Mouse (Mus musculus): Measurements from ENCODE around the gene Gm37240. TPM values are rescaled to one million over a fixed set of nuclear protein-coding genes. Genes with fewer than 3 reads are reported as not detected.
A peak's percentile ranks its signal among the peaks of the same experiment; 100 is the strongest.

Gm37240 gene
- polyA plus RNA-seq, 1 experiment from 2014 or later, result 13.4 TPM

DNA sequence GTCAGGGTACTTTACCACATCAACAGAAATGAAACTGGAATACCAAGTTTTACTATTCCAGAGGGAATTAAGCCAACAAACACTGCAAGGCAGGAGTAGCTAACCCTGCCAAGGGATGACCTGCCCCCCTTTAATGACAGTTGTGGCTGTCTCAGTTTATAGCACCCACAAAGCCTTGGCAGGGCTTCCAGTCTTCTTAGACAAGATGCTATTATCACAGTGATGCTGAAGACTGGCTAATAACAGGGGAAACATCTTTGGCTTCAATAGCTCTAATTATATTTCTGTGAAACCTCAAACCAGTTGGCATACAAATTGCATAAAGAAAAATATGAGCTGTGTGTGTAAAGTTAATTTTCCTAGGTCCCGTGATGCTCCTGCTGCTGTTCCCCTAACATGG, 41.0 kb downstream of the Gm37240 start:
- no peak overlapping the region for H3K4me3 ChIP-seq (ENCODE audit: low read depth, low read length)
- no peaks in the 10 kb centered on the region for H3K27me3 ChIP-seq (replicated peaks; ENCODE audit: control insufficient read depth, insufficient read depth, low read length)
- H3K4me1 ChIP-seq (ENCODE audit: control insufficient read depth, insufficient read depth, low read length), result peaks cover 8% of the 10 kb centered on the region
- DNase-seq (ENCODE audit: low spot score) (peak; percentile 84), ATAC-seq (ENCODE audit: low read depth) (peak; percentile 32; the same call in 1 of the 2 replicates)
- H3K27ac ChIP-seq (replicated peaks; ENCODE audit: low read depth, low read length), result no peak overlapping the region
- H3K4me2 ChIP-seq (ENCODE audit: low read depth, low read length), result no peak overlapping the region
- 73% methylated on average over 1 of the region's 1 CpGs for WGBS
- H3K36me3 ChIP-seq (ENCODE audit: control insufficient read depth, insufficient read depth, low read length), result no peaks in the 10 kb centered on the region
- H3K9ac ChIP-seq (ENCODE audit: low read depth, low read length), result no peak overlapping the region
- H3K9me3 ChIP-seq (ENCODE audit: control insufficient read depth, low read length), result no peaks in the 10 kb centered on the region

DNA sequence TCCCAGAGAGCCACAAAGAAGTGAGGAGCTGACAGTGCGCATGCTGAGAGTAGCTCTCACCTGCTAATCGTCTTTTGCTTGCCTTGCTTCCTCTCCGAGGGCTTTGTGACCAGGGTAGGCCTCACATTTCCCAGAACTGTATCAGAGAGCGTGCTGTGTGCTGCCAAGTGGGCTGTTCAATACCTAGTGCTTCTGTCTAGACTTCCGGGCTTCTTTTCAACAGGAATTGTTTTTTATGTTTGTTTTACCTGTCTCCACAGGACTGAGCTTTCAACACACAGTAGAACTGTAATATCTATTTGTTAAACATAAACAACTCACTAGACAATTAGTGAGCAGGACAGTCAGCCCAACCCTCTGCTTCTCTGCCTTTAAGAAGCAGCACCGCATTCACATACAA, 42.0 kb downstream of the Gm37240 start:
- WGBS, result 82% methylated on average over 6 of the region's 6 CpGs
- Histone ChIP-seq H3K9ac (ENCODE audit: low read depth, low read length) (no peak overlapping the region), H3K4me3 (ENCODE audit: low read depth, low read length) (no peak overlapping the region), H3K36me3 (ENCODE audit: control insufficient read depth, insufficient read depth, low read length) (no peaks in the 10 kb centered on the region), H3K27me3 (replicated peaks; ENCODE audit: control insufficient read depth, insufficient read depth, low read length) (no peaks in the 10 kb centered on the region), H3K4me2 (ENCODE audit: low read depth, low read length) (no peak overlapping the region), H3K4me1 (ENCODE audit: control insufficient read depth, insufficient read depth, low read length) (peaks cover 8% of the 10 kb centered on the region), H3K9me3 (ENCODE audit: control insufficient read depth, low read length) (no peaks in the 10 kb centered on the region), H3K27ac (replicated peaks; ENCODE audit: low read depth, low read length) (no peak overlapping the region)
- no peak for DNase-seq (ENCODE audit: low spot score)
- ATAC-seq (ENCODE audit: low read depth), result no peak

DNA sequence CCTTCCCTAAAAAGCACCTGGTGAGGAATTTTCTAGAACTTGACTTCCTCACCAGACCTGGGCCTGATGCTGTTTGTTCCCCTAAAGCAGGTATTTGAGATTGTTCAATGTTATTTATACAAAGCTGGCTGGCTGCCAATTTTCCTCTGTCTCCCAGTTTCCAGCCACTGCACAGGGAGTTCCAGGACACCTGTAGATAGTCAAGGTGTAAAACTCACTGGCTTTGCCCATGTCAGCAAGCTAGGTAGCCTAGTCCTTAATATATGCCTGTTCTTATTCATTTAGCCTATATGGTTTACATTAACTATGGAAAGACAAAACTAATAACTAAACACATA, 44.5 kb downstream of the Gm37240 start:
- Histone ChIP-seq H3K4me1 (ENCODE audit: control insufficient read depth, insufficient read depth, low read length) (peaks cover 8% of the 10 kb centered on the region), H3K36me3 (ENCODE audit: control insufficient read depth, insufficient read depth, low read length) (no peaks in the 10 kb centered on the region), H3K4me2 (ENCODE audit: low read depth, low read length) (no peak overlapping the region), H3K4me3 (ENCODE audit: low read depth, low read length) (no peak overlapping the region), H3K9ac (ENCODE audit: low read depth, low read length) (no peak overlapping the region), H3K9me3 (ENCODE audit: control insufficient read depth, low read length) (no peaks in the 10 kb centered on the region), H3K27ac (replicated peaks; ENCODE audit: low read depth, low read length) (peak overlapping the region; percentile 84), H3K27me3 (replicated peaks; ENCODE audit: control insufficient read depth, insufficient read depth, low read length) (no peaks in the 10 kb centered on the region)
- peak; percentile 55 for DNase-seq (ENCODE audit: low spot score)
- ATAC-seq (ENCODE audit: low read depth), result no peak

GRCm38 (mm10) chr3:85842177-85842880, 45.0 kb downstream of the Gm37240 start:
- WGBS, result 42% methylated on average over 9 of the region's 9 CpGs
- no peak overlapping the region for H3K4me3 ChIP-seq (ENCODE audit: low read depth, low read length)
- H3K27me3 ChIP-seq (replicated peaks; ENCODE audit: control insufficient read depth, insufficient read depth, low read length), result no peaks in the 10 kb centered on the region
- peak overlapping the region; percentile 13 for H3K4me2 ChIP-seq (ENCODE audit: low read depth, low read length)
- H3K27ac ChIP-seq (replicated peaks; ENCODE audit: low read depth, low read length), result peak overlapping the region; percentile 84
- H3K9ac ChIP-seq (ENCODE audit: low read depth, low read length), result peak overlapping the region; percentile 35; the same call in 1 of the 2 replicates
- DNase-seq (ENCODE audit: low spot score) (no peak), ATAC-seq (ENCODE audit: low read depth) (peak; percentile 38)
- no peaks in the 10 kb centered on the region for H3K9me3 ChIP-seq (ENCODE audit: control insufficient read depth, low read length)
- no peaks in the 10 kb centered on the region for H3K36me3 ChIP-seq (ENCODE audit: control insufficient read depth, insufficient read depth, low read length)
- H3K4me1 ChIP-seq (ENCODE audit: control insufficient read depth, insufficient read depth, low read length), result peaks cover 8% of the 10 kb centered on the region

DNA sequence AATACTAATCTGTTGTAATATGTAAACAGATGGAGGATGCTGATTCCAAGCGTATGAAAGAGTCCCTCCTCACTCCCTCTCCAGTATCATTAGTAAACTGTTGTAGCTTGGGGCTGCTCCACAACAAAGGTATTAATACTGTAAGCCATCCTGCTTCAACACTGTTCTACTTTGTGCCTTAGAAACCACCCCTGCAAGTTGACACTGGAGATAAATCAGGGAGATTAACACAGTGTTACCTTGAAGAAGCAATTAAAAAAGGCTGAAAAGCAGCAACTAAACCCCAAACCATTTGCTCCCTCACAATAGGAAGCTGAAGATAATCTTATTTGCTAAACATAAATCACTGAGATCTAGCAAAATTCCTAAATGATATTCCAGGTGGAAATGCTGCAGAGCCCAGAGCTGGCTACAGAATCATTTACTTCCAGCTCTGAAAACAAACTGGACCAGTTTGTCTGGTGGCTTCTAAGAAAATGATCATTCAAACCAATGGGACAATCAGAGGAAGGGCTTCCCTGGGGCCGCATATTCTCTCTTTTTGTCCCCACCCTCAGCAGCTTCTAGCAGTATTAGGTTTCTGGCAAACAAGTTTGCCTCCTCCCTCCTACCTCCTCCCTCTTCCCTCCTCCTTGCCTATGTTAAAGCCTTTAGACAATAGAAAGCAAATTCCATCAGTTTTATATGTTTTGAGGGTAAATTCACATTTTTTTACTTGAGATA, 45.7 kb downstream of the Gm37240 start:
- Histone ChIP-seq H3K27me3 (replicated peaks; ENCODE audit: control insufficient read depth, insufficient read depth, low read length) (no peaks in the 10 kb centered on the region), H3K9me3 (ENCODE audit: control insufficient read depth, low read length) (no peaks in the 10 kb centered on the region), H3K27ac (replicated peaks; ENCODE audit: low read depth, low read length) (peak overlapping the region; percentile 84), H3K4me3 (ENCODE audit: low read depth, low read length) (no peak overlapping the region), H3K9ac (ENCODE audit: low read depth, low read length) (peak overlapping the region; percentile 35; the same call in 1 of the 2 replicates), H3K36me3 (ENCODE audit: control insufficient read depth, insufficient read depth, low read length) (no peaks in the 10 kb centered on the region), H3K4me1 (ENCODE audit: control insufficient read depth, insufficient read depth, low read length) (peaks cover 8% of the 10 kb centered on the region), H3K4me2 (ENCODE audit: low read depth, low read length) (peak overlapping the region; percentile 13; the same call in 1 of the 2 replicates)
- WGBS, result 26% methylated on average over 2 of the region's 2 CpGs
- peak; percentile 80 for DNase-seq (ENCODE audit: low spot score)
- peak; percentile 85 for ATAC-seq (ENCODE audit: low read depth)

- Histone ChIP-seq H3K9ac (ENCODE audit: low read depth, low read length) (no peak overlapping the region), H3K4me1 (ENCODE audit: control insufficient read depth, insufficient read depth, low read length) (0 out of 2 replicates have a peak, but pooled peaks cover 3% of the 10 kb centered on the region), H3K27me3 (replicated peaks; ENCODE audit: control insufficient read depth, insufficient read depth, low read length) (no peaks in the 10 kb centered on the region), H3K4me2 (ENCODE audit: low read depth, low read length) (no peak overlapping the region), H3K36me3 (ENCODE audit: control insufficient read depth, insufficient read depth, low read length) (no peaks in the 10 kb centered on the region), H3K4me3 (ENCODE audit: low read depth, low read length) (no peak overlapping the region), H3K27ac (replicated peaks; ENCODE audit: low read depth, low read length) (no peak overlapping the region), H3K9me3 (ENCODE audit: control insufficient read depth, low read length) (no peaks in the 10 kb centered on the region)
- ATAC-seq (ENCODE audit: low read depth), result no peak
- WGBS, result 56% methylated on average over 1 of the region's 1 CpGs
- no peak for DNase-seq (ENCODE audit: low spot score)
Observed at GRCm38 (mm10) chr3:85833627-85834026, 53.7 kb downstream of the Gm37240 start.

- H3K4me1 ChIP-seq (ENCODE audit: control insufficient read depth, insufficient read depth, low read length), result 0 out of 2 replicates have a peak, but pooled peaks cover 3% of the 10 kb centered on the region
- H3K9me3 ChIP-seq (ENCODE audit: control insufficient read depth, low read length), result no peaks in the 10 kb centered on the region
- H3K36me3 ChIP-seq (ENCODE audit: control insufficient read depth, insufficient read depth, low read length), result no peaks in the 10 kb centered on the region
- 80% methylated on average over 10 of the region's 10 CpGs for WGBS
- no peak for DNase-seq (ENCODE audit: low spot score)
- no peak for ATAC-seq (ENCODE audit: low read depth)
- H3K4me2 ChIP-seq (ENCODE audit: low read depth, low read length), result no peak overlapping the region
- H3K27me3 ChIP-seq (replicated peaks; ENCODE audit: control insufficient read depth, insufficient read depth, low read length), result no peaks in the 10 kb centered on the region
- no peak overlapping the region for H3K27ac ChIP-seq (replicated peaks; ENCODE audit: low read depth, low read length)
- no peak overlapping the region for H3K4me3 ChIP-seq (ENCODE audit: low read depth, low read length)
- H3K9ac ChIP-seq (ENCODE audit: low read depth, low read length), result no peak overlapping the region
Observed at GRCm38 (mm10) chr3:85832490-85833155, 54.7 kb downstream of the Gm37240 start.

DNA sequence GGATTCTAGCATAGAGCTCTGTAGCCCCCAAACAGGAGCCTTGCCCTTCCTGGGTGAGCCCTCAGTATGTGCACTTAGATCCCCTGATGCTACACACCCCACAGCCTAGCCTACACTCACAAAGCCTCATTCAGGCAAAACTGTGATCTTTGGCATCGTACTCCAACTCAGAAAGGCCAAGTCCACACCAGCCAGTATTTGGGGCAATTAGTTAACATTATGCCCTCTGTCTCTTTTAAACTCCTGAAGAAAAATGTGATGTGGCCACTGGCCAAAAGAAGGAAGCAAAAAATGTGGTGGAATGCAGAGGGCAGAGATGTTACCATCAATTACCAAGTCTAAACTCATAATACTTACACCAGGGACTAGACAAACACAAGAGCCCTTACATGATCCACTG, 55.5 kb downstream of the Gm37240 start:
- Histone ChIP-seq H3K27me3 (replicated peaks; ENCODE audit: control insufficient read depth, insufficient read depth, low read length) (no peaks in the 10 kb centered on the region), H3K36me3 (ENCODE audit: control insufficient read depth, insufficient read depth, low read length) (no peaks in the 10 kb centered on the region), H3K4me3 (ENCODE audit: low read depth, low read length) (no peak overlapping the region), H3K27ac (replicated peaks; ENCODE audit: low read depth, low read length) (no peak overlapping the region), H3K9me3 (ENCODE audit: control insufficient read depth, low read length) (no peaks in the 10 kb centered on the region), H3K9ac (ENCODE audit: low read depth, low read length) (no peak overlapping the region), H3K4me1 (ENCODE audit: control insufficient read depth, insufficient read depth, low read length) (0 out of 2 replicates have a peak, but pooled peaks cover 3% of the 10 kb centered on the region), H3K4me2 (ENCODE audit: low read depth, low read length) (no peak overlapping the region)
- ATAC-seq (ENCODE audit: low read depth) (no peak), DNase-seq (ENCODE audit: low spot score) (no peak)
- WGBS, result 63% methylated on average over 1 of the region's 1 CpGs
